Mouse (Mus musculus) kidney, postnatal 0 days (tissue): ENCODE measurements around the gene Amot. TPM values are rescaled to one million over a fixed set of nuclear protein-coding genes. Genes with fewer than 3 reads are reported as not detected.

ENCODE experiments used
- ATAC-seq: fragments of 200-750 bp; cut with Nextera tagmentation; replicated peaks from 2 replicates; pipeline ENCODE4 v1.8.0; 2017; ENCODE audit warnings: low read depth, moderate number of reproducible peaks, moderate TSS enrichment, moderate library complexity; ENCODE audit not compliant: low FRiP score
- DNase-seq: peaks from one replicate; pipeline ENCODE4 v3.0.0-alpha.2; 2016; ENCODE audit warnings: low spot score
- H3K27ac ChIP-seq: fragments of 300-500 bp; sonication (generic); 2 replicates; pipeline ENCODE4 v1.5.1; 2014; ENCODE audit warnings: mild to moderate bottlenecking
- H3K27me3 ChIP-seq: fragments of 300-500 bp; sonication (generic); 2 replicates; pipeline ENCODE4 v1.6.1; 2014; ENCODE audit warnings: low read length, mixed read lengths; ENCODE audit not compliant: insufficient read depth
- H3K36me3 ChIP-seq: fragments of 300-500 bp; sonication (generic); 2 replicates; pipeline ENCODE4 v1.6.1; 2014; ENCODE audit warnings: low read length, mixed read lengths; ENCODE audit not compliant: insufficient read depth
- H3K4me1 ChIP-seq: fragments of 300-500 bp; sonication (generic); replicated peaks from 2 replicates; pipeline ENCODE4 v1.6.1; 2014; ENCODE audit warnings: antibody characterized with exemption, low read length, mixed read lengths; ENCODE audit not compliant: insufficient read depth
- H3K4me2 ChIP-seq: fragments of 300-500 bp; sonication (generic); 2 replicates; pipeline ENCODE4 v1.6.1; 2014; ENCODE audit warnings: mild to moderate bottlenecking, low read length, moderate library complexity, mixed read lengths
- H3K4me3 ChIP-seq: fragments of 300-500 bp; sonication (generic); replicated peaks from 2 replicates; pipeline ENCODE4 v1.5.1; 2014; ENCODE audit warnings: low read depth, low read length
- H3K9ac ChIP-seq: fragments of 300-500 bp; sonication (generic); 2 replicates; pipeline ENCODE4 v1.6.1; 2014; ENCODE audit warnings: low read depth, low read length
- H3K9me3 ChIP-seq: fragments of 300-500 bp; sonication (generic); replicated peaks from 2 replicates; pipeline ENCODE4 v1.6.1; 2016; ENCODE audit warnings: low read length, inconsistent platforms, mixed read lengths
- CTCF ChIP-seq: IDR thresholded peaks from 2 replicates; pipeline ENCODE4 v1.5.1; 2016; ENCODE audit warnings: antibody characterized with exemption, low read depth, mild to moderate bottlenecking, moderate library complexity
- WGBS: fragments of 180-500 bp; shearing (Covaris S2); extraction: QIAGEN DNeasy Blood & Tissue Kit; methylation state at CpG from one replicate; pipeline ENCODE4 v1.1.7; 2014; 5-methylcytosine and 5-hydroxymethylcytosine counted together
- polyA plus RNA-seq: library from polyadenylated mRNA; unstranded; fragments of >200 nt; fragmentation: Nextera tagmentation; extraction: Ambion mirVana; gene quantifications from 2 replicates; pipeline ENCODE4 v1.2.1, GENCODE M21; 2015

Gene Amot
- polyA plus RNA-seq, 1 experiment from 2014 or later: 16.3 TPM

- peak overlapping the region; percentile 35 for H3K4me2 ChIP-seq
- H3K9ac ChIP-seq: no peak overlapping the region
- WGBS: 38% methylated on average over 10 of the region's 10 CpGs
- no peak for TF ChIP-seq CTCF
- ATAC-seq (no peak), DNase-seq (peak; percentile 65)
- no peaks in the 10 kb centered on the region for H3K27me3 ChIP-seq
- H3K4me1 ChIP-seq: no peaks in the 10 kb centered on the region
- H3K36me3 ChIP-seq: no peaks in the 10 kb centered on the region
- H3K9me3 ChIP-seq: no peaks in the 10 kb centered on the region
- no peak overlapping the region for H3K4me3 ChIP-seq
- H3K27ac ChIP-seq: peak overlapping the region; percentile 2; the same call in 1 of the 2 replicates
Observed at GRCm38 (mm10) chrX:145516322-145517066, 11.5 kb upstream of the Amot start.

GRCm38 (mm10) chrX:145515498-145516158 lies 10.6 kb upstream of the Amot start:
- DNase-seq: peak; percentile 84
- Histone ChIP-seq H3K36me3 (no peaks in the 10 kb centered on the region), H3K27ac (peak overlapping the region; percentile 2; the same call in 1 of the 2 replicates)

GRCm38 (mm10) chrX:145510675-145511074 lies 5.7 kb upstream of the Amot start:
- no peak for DNase-seq
- Histone ChIP-seq H3K27ac (0 out of 2 replicates have a peak overlapping the region, but pooled peaks have one; percentile 25), H3K4me3 (no peak overlapping the region), H3K9ac (no peak overlapping the region), H3K4me1 (no peaks in the 10 kb centered on the region), H3K9me3 (no peaks in the 10 kb centered on the region), H3K36me3 (no peaks in the 10 kb centered on the region), H3K27me3 (no peaks in the 10 kb centered on the region), H3K4me2 (no peak overlapping the region)
- 36% methylated on average over 3 of the region's 3 CpGs for WGBS
- no peak for TF ChIP-seq CTCF
- no peak for ATAC-seq

More at GRCm38 (mm10) chrX:145515498-145516158, 10.6 kb upstream of the Amot start:
- Histone ChIP-seq H3K9me3 (no peaks in the 10 kb centered on the region), H3K4me3 (no peak overlapping the region), H3K4me1 (no peaks in the 10 kb centered on the region), H3K4me2 (peak overlapping the region; percentile 35), H3K27me3 (no peaks in the 10 kb centered on the region), H3K9ac (no peak overlapping the region)
- ATAC-seq: no peak
- WGBS: 45% methylated on average over 9 of the region's 9 CpGs
- no peak for TF ChIP-seq CTCF

- Histone ChIP-seq H3K9ac (peak overlapping the region; percentile 67; the same call in 1 of the 2 replicates), H3K36me3 (no peaks in the 10 kb centered on the region), H3K4me2 (peak overlapping the region; percentile 56), H3K4me3 (peak overlapping the region; percentile 54), H3K27ac (peak overlapping the region; percentile 68), H3K27me3 (no peaks in the 10 kb centered on the region), H3K4me1 (no peaks in the 10 kb centered on the region), H3K9me3 (no peaks in the 10 kb centered on the region)
- DNase-seq (peak; percentile 95), ATAC-seq (peak; percentile 96)
- TF ChIP-seq CTCF: peak; percentile 50
- 20% methylated on average over 14 of the region's 14 CpGs for WGBS
Observed at GRCm38 (mm10) chrX:145505457-145506201, 648 bp upstream of the Amot start.

- ATAC-seq: no peak
- H3K4me1 ChIP-seq: no peaks in the 10 kb centered on the region
- no peak for DNase-seq
- 66% methylated on average over 8 of the region's 8 CpGs for WGBS
- H3K27ac ChIP-seq: no peak overlapping the region
- TF ChIP-seq CTCF: no peak
- H3K9me3 ChIP-seq: no peaks in the 10 kb centered on the region
- no peak overlapping the region for H3K9ac ChIP-seq
- no peak overlapping the region for H3K4me2 ChIP-seq
- no peaks in the 10 kb centered on the region for H3K36me3 ChIP-seq
- no peak overlapping the region for H3K4me3 ChIP-seq
- no peaks in the 10 kb centered on the region for H3K27me3 ChIP-seq
Observed at GRCm38 (mm10) chrX:145501666-145502355, 3.2 kb downstream of the Amot start.
